Mouse (Mus musculus) left cerebral cortex, adult 8-10 months (tissue): ENCODE measurements around the gene Vamp2. TPM values are rescaled to one million over a fixed set of nuclear protein-coding genes. Genes with fewer than 3 reads are reported as not detected.
A peak's percentile ranks its signal among the peaks of the same experiment; 100 is the strongest.

Source experiments
- DNase-seq, 2 experiments: peaks; one replicate each; pipeline ENCODE4 v3.0.0; 2022; ENCODE audit warnings: low spot score in 2 of 2
- total RNA-seq, 4 experiments: library from RNA; stranded (reverse); gene quantifications; 2 replicates each; pipeline ENCODE4 v1.2.4; 2022

The Vamp2 gene
- total RNA-seq, 4 experiments from 2014 or later: 1,002 to 1,054 (median 1,038) TPM

DNA sequence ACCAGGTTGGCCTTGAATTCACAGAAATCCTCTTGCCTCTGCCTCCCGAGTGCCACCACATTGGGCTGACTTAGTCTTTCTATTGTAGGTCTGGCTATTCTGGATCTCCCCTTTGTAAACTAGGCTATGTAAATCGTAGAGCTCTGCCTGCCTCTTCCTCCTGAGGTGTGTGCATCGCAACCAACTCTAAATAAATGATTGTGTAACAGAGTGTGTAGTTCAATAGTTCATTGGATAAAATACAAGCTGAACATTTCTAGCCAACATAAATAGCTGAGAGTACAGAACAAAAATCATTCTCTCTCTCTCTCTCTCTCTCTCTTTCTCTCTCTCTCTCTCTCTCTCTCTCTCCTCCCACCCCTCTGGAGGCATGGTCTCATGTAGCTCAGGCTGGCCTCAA, 26.3 kb downstream of the Vamp2 start:
- DNase-seq: no peak

DNA sequence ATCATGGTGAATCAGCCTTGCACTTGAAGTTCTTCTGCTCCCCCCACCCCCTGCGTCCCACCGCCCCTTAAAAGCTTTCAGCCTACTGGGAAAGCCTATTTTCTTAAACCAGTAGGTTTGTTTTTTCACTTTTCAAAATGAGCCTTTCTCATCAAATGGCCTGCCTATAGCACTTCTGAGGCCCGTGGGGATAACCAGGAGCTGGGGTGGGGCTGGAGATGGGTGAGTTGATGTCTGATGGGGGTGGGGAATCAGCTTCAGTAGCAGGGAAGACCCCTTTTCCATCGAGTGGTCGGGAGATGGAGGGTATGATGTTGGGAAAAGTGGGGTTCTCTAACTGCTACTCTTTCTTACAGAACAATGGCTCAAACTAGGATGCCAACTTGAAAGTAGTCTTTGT, 28.6 kb downstream of the Vamp2 start:
- no peak for DNase-seq

DNA sequence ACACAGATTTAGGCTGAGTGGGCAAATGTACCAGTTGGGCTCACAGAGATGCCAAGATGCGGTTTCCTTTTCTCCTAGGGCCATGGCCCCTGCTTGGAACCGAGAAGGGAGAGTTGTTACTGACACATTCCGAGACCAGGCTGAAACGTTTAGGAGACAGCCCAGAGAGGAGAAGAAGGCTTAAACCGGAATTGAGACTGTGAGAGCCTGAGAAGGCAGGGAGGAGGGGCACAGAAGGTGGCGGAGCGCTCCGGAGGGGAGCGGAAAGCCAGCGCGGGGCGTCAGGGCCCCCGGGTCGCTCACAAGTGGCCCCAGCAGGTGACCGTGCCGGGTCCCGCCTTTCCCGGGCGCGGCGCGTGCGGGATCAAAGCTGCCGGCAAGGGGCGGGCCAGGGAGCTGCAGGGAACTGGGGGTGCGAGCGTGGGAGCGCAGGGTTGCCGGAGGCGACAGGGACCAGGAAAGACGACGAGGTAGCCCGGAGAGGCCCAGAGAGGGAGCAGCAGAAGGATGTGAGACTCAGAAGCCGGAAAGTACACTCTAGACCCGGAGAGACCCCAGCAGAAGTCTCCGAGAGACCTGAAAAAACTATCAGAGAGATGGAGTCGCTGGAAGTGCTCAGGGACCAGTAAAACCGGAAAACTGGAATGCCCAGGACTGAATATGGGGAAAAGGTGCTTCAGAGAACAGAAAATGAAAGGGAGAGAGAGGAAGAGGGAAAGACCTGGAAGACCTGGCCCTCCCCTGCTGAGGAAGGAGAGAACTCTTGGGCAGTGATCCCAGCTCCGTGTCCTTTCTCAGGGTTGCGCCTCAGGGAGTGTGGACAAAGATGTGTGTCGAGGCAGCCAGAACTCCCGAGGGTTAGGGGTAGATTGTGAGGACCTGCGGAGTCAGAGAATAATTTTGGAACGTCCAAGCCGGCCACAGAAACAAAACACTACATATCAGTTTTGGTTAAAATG, 29.7 kb downstream of the Vamp2 start:
- DNase-seq: no peak

DNA sequence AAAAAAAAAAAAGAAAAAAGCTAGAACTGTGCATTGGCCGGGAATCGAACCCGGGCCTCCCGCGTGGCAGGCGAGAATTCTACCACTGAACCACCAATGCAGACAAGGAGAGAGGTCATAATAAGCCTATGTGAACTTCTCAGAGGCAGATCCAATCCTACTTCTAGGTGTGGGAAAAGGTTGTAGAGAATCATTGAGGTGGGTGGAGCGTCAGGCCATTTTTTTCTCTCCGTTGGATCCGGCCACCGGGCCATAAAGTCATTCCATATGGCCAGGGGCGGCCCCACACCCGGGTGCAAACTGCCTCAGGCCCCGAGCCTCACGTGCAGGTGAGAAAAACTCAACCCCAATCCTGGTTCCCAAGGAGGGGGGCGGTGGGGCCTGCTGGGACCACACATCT, 30.5 kb downstream of the Vamp2 start:
- peak in 1 of 2 experiments; percentile 89 for DNase-seq

DNA sequence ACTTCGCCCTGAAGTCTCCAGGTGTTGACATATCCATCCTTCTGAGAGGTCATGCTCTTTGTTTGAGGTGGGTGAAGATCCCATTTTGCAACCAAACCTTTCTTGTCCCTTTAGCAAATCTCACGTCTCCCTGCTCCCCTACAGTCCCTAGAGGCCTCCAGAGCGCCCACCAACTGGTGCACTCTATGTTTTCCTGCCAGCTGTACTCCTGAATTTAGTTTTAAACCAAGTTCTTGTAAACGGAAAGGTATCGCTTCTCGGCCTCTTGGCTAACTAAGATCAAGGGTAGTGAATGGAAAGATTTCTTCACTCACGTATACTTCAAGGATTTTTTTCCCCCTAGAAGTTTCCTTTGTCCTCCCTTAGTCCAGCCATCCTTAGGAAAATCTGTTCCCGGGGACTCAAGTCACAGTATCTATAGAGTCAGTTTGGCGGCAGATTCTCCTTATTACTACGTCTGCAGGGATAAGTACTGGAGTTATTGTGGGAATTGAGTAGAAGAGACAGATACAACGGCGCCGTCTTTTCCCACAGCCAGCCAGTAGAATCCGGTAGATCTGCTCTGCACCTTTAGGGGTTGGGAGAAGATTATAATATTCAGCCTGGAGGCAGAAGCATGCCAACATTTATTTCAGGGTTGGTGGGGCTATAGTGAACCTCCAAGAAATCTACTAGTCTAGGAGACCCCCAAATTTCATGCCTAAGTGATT, 31.3 kb downstream of the Vamp2 start:
- DNase-seq: no peak

DNA sequence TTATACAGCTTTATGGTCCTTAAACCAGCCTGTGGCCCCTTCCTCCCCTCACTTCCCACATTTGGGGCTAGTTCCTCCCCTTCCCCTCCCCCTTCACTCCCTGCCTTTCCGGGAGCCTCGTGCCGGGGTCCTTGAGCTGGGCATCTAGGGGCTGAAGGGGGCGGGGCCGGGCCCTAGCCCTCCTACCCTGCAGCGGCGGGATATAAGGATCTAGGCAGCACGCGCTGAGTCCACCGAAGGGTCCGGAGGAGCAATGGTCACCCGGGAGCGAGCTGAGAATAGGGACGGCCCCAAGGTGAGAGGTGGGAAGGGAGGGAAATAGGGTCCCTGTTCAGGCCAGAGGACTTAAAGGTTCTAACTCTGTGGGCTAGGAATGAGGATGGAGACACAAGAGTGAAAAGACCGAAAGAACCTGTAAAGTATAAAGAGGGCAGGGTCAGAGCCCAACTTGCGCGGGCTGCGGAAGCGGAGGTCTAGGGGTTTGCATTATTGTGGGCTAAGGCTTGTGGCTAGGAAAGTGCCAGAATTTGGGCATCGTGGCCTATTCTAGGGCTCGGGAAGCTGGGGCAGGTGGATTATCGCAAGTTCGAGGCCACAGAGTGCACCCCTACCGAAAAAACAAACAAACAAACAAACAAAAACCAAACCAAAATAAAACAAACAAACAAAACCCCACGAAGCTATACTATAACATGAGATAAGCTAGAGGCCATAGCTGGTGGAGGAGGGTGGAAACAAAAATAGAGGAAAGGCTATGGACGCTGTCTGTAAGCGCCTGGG, 32.1 kb downstream of the Vamp2 start, which contains the start of gene Hes7:
Hes7 (plus strand) TSS at position 184 of the 780 bp plus-strand sequence.
- no peak for DNase-seq

DNA sequence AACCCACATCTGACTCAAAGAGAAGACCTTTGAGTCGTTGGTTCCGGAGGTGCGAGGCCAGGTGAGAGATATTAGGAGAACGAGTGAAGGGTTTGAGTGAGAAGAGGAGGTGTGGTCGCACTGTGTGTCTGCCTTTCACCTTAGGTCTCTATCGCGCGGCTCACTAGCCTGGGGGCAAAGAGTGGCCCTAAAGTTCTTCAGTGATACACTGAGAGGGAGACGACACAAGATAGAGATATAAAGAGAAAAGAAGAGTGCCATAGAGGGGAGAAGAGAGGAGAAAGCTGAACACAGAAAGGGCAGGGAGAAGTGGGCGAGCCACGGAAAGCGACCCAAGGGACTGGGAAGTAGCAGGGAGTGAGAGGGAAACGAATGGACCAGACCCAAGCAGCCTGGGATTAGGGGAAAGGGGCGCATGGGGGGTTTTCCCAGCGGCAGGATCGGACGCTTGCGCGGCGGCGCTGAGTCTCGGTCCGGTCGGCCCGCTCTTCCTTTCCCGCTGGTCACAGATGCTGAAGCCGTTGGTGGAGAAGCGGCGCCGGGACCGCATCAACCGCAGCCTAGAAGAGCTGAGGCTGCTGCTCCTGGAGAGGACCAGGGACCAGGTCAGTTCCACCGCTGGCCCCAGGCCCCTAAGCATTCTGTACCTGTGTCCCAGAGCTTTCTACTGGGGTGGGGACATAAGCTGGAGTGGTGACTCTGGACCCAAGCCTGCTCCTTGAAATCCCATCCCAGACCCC, 32.9 kb downstream of the Vamp2 start:
- no peak for DNase-seq

DNA sequence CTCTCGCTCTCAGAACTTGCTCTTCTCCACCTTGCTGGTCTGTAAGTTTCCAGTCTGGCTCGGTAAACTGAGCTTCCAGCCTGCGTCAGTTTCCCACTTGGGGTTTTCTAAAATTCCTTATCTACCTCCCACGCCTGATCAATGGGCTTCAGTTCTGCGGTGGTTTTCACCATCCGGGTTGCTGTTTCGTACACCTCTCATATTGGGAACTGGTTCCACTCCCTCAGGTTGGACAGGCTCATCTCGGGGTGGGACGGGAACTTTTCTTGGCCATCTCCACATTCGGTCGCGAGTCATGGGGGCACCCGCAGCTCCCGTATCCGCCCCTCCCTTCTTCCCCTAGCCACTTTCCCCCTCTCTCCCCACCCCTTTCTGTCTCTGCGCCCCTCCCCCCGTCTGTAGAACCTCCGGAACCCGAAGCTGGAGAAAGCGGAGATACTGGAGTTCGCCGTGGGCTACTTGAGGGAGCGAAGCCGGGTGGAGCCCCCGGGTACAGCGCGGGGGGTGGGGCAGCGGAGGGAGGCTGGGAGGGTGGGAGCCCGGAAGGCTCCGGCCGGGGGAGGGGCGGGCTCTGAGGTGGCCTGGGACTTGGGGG, 33.5 kb downstream of the Vamp2 start:
- DNase-seq: no peak

DNA sequence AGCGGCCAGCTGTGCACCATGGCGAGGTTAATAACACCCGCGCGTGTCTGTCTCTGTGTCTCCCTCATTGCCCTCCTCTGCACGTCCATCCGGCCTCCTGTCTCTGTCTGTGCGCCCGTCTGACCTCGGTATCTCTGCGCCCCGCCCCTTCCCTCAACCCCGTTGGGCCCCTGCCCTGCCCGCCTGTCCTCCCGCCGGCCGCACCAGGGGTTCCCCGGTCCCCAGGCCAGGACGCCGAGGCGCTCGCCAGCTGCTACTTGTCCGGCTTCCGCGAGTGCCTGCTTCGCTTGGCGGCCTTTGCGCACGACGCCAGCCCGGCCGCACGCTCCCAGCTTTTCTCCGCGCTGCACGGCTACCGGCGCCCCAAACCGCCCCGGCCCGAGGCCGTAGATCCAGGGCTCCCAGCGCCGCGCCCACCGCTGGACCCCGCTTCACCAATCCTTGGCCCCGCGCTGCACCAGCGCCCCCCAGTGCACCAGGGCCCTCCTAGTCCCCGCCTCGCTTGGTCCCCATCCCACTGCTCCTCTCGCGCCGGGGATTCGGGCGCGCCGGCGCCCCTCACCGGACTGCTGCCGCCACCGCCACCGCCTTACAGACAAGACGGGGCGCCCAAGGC, 34.2 kb downstream of the Vamp2 start, which contains the start of gene 9130213A22Rik:
9130213A22Rik (minus strand) TSS at position 254 of the 616 bp plus-strand sequence.
- DNase-seq: peak; percentile 79 to 81

DNA sequence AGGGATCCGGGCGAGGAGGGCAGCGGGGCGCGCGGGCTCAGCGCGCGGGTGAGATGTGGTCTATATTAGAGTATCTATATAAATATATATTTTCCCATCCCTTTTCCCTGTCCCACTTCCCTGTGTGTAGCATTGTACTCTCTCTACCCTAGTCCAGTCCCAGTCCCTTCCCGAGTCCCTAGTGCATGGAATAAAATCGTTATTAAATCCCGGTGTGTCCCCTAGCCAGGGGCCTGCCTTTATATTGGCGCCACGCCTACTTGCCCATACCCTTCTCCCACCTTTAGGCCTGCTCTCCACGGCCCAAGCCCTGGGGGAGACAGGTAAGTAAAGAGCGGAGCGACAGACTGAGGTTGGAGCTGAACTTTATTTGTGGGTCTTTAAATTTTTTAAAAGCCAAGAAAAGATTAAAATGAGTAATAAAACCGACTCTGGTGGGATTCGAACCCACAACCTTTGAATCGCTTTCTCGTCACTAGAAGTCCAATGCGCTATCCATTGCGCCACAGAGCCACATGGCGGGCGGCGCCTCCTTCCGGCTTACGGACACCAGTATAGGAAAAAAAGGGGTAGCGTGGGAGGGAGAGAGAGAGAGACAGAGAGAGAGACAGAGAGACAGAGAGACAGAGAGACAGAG, 34.9 kb downstream of the Vamp2 start:
- peak; percentile 86 to 97 for DNase-seq

DNA sequence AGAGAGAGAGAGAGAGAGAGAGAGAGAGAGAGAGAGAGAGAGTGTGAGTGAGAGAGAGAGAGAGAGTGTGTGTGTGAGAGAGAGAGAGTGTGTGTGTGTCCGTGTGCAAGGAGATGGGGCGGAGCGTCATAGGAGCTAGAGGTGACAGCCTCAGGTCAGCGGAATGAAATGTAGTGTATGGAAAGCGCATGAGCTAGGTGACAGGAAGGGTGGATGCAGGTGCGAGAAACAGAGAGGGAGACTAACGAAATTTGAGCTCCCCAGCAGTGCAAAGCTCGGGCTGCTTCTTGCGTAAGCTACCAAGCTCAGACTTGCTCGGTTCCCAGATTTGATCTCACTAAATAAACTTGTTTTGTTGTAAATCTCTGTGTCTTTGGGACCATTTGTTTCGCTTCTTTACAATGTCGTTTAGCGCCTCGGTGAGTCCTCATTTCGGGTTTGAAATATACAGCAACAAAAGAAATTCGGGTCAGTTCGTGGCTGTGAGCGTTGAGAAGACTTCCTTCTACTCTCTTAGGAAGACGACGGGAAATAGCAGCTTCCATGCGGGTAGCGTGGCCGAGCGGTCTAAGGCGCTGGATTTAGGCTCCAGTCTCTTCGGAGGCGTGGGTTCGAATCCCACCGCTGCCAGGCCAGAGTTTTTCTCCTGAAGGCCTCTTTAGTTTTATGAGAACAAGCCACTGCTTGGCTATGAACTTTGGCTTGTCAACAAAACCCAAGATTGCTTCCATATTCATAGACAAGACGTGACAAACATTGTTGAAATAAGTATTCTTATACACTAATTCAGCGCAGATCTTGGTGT, 35.6 kb downstream of the Vamp2 start:
- DNase-seq: peak; percentile 82 to 97

DNA sequence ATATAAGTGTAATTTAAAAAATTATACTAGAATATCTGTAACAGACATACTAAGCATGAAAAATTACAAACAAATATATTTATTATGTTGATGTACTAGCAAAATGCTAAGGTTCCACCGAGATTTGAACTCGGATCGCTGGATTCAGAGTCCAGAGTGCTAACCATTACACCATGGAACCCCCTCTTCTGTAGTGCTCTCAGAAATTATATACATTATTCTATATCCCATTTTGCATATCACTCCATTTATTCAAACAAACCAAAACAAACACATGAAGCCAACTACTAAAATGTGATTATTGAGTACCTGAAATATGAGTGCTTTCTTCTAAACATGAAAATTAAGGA, 36.2 kb downstream of the Vamp2 start:
- no peak for DNase-seq

DNA sequence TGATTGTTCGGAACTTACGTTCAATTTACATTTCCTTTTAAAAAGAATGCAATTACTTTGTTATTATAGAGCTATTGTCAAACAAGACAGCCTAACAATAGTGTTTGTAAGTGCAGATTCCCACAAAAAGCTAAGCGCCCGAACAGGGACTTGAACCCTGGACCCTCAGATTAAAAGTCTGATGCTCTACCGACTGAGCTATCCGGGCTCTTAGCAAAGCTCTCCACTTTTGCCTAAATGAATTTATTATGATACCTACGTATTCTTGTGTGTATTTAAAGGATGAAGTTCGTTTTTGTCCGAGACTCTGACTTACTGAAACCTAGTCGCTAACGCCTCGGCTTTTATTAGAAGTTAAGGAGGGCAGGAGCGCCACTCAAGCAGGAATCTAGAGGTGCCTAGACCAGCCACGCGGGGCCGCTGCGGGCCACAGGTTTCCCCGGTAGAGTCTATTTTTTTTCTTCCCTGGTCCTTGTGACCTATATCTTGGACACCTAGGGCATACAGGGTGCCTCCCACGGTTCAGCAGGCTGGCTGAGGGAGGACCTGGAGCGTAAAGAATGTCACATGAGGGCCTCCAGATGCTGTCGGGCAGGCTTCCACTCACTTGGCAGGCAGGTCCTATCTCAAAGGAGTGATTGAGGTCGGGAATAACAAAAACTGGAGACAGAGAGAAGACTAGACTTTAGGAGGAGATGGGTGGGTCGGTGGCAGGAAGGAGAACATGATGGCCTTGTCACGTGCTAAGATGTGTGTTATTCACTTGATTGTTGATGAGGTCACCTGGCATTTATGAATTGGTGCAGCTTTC, 37.0 kb downstream of the Vamp2 start:
- DNase-seq: peak; percentile 74 to 80

DNA sequence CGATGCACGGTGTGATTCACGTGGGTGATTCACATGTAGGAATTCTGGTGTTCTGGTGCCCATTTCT, 37.4 kb downstream of the Vamp2 start, which contains the start of gene Aloxe3:
Aloxe3 (plus strand) TSS at position 45 of the 67 bp plus-strand sequence.
- DNase-seq: no peak

DNA sequence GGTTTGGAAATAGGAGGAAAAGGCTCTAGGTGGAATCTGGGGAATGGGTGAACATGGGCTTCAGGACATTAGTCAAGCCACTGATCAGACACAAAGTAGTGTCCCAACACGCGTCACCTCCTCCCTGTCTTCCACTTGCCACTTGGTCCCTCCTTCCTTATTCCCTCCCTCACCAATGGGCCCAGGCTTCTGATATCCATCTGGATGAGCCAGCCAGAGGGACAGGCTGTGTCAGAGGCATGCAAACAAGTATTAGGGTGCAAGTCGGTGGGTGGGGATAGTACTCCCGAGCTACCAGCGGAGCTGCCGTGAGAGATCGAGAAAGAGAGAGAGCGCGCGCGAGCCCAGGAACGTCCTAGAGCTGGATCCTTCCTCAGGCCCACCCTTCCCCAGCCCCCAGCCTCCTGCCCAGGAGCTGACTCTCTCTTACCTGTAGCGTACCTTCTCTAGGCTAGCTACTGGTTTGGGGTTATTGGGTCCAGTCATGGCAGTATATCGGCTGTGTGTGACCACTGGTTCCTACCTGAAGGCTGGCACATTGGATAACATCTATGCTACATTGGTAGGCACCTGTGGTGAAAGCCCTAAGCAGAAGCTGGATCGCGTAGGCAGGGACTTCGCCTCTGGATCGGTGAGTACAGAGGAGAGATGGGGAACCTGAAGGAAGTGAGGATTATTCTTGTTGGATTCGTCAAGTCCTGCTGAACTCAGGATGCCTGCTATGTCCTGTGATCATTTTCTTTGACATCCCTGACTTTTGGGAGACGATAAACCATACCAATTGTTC, 37.8 kb downstream of the Vamp2 start:
- no peak for DNase-seq

DNA sequence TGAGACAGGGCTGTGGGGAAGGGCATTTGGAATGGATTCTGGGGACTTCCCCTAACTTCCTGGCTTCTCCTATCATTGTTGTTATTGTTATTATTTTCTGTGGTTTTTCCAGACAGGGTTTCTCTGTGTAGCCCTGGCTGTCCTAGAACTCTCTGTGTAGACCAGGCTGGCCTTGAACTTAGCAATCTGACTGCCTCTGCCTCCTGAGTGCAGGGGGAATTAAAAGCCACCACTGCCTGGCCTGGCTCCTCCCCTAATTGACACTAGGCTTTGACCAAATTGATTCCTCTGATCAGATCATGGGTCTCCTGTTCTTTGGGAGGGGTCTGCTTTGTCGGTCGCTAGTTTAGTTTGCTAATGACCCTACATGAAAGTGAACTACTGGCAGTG, 38.4 kb downstream of the Vamp2 start:
- DNase-seq: no peak

DNA sequence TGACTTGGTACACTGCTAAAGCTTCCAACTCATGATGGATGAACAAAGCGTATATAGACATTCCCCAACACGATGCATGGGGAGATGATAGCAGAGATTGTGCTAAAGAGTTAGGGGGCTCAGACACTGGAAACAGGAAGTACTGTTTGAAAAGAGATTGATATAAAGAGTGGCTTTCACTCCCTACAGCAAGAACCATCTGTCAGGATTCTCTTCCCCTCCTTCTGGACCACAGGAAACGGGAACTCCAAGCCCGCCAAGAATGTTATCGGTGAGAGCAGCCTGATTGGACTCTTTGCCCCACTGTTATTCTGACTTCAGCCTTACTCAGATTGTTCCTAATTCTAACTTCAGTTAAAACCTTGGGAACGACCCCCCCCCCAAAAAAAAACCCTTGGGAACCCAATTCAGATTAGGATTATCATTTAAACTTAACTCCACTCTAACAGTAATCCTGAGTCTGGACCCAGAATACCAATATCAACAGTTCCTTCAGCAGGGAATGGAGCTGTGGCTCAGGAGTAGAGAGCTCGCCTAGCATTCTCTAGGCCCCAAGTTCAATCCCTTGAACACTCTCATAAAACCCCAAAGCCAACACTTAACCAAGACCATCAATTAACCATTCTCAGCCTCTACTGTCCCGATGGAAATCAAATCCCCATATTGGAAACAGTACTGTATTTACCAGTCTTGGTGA, 40.3 kb downstream of the Vamp2 start:
- DNase-seq: no peak
